Mouse (Mus musculus): ENCODE results near the gene Trnp1. TPM values are rescaled to one million over a fixed set of nuclear protein-coding genes. Genes with fewer than 3 reads are reported as not detected.
A peak's percentile ranks its signal among the peaks of the same experiment; 100 is the strongest.
"Not testable (repeated sequence)": the region's sequence is repeated elsewhere in the genome, so short reads cannot be mapped to it uniquely, and the experiment has no call there.

Trnp1 gene
- polyA plus RNA-seq (2016; fragmentation: Nextera tagmentation; extraction: Ambion mirVana), result 2.5 and 3.7 TPM in 2 replicates

DNA sequence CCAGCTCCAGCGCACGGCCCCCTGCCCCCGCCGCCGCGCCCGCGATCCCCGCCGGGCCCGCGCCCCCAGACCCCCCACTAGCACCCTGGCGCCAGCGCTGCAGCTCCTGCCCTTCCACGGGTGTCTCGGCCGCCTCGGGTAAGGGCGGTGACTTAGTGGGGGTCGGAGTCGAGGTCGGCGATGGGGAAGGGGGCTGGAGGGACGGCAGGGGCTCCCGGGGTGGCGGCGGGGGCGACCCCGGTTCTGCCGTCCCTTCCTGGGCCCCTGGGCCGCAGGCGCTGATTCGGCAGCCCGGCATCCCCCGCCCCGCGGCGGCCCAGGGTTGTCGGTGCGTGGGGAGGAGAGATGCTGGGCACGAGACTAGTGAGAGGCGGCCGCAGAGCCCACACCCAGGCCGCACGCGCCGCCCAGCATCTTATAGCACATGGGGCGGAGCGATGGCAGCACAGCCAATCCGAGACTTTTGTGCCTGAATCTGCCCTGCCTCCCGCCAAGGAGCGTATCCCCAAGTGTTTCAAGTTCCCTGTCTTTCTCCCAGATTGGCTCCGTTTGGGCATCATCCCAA, at the start of gene Trnp1:
Gene Trnp1 (minus strand): TSS at position 391 of the 565 bp plus-strand sequence.
- Histone ChIP-seq H3K4me3 (peak within 1 kb of the TSS; percentile 59), H3K4me1 (peaks cover 19% of the 10 kb centered on the region), H3K36me3 (no peaks in the 10 kb centered on the region), H3K27me3 (replicated peaks) (peaks cover 81% of the 10 kb centered on the region), H3K9me3 (no peaks in the 10 kb centered on the region), H3K27ac (no peak within 1 kb of the TSS), H3K4me2 (replicated peaks) (peak within 1 kb of the TSS; percentile 100), H3K9ac (peak within 1 kb of the TSS; percentile 73)
- WGBS, result under 1% methylated on average over 53 of the region's 53 CpGs
- peak; percentile 84 for ATAC-seq (ENCODE audit: low FRiP score, low read depth)

GRCm38 (mm10) chr4:133545272-133546231, 47.2 kb upstream of the Trnp1 start, which contains the start of gene Nudc:
Nudc (minus strand) TSS chr4:133545996.
- no peaks in the 10 kb centered on the region for H3K9me3 ChIP-seq
- under 1% methylated on average over 77 of the region's 77 CpGs for WGBS
- peak within 1 kb of the TSS; percentile 65 for H3K4me2 ChIP-seq (replicated peaks)
- H3K27me3 ChIP-seq (replicated peaks), result no peaks in the 10 kb centered on the region
- no peak within 1 kb of the TSS for H3K27ac ChIP-seq
- H3K4me1 ChIP-seq, result peaks cover 14% of the 10 kb centered on the region
- ATAC-seq (ENCODE audit: low FRiP score, low read depth), result peak; percentile 97
- H3K9ac ChIP-seq, result peak within 1 kb of the TSS; percentile 81
- peaks cover 24% of the 10 kb centered on the region for H3K36me3 ChIP-seq
- H3K4me3 ChIP-seq, result peak within 1 kb of the TSS; percentile 91

- Histone ChIP-seq H3K4me2 (replicated peaks) (no peak overlapping the region), H3K27me3 (replicated peaks) (no peaks in the 10 kb centered on the region), H3K9me3 (no peaks in the 10 kb centered on the region), H3K27ac (no peak overlapping the region), H3K36me3 (peaks cover 96% of the 10 kb centered on the region), H3K4me1 (no peaks in the 10 kb centered on the region), H3K4me3 (no peak overlapping the region), H3K9ac (no peak overlapping the region)
- no peak for ATAC-seq (ENCODE audit: low FRiP score, low read depth)
- 96% methylated on average over 5 of the region's 5 CpGs for WGBS
Measured at GRCm38 (mm10) chr4:133536652-133537051, 38.3 kb upstream of the Trnp1 start.

GRCm38 (mm10) chr4:133536081-133536480, 37.7 kb upstream of the Trnp1 start:
- H3K36me3 ChIP-seq, result peaks cover 96% of the 10 kb centered on the region
- no peak overlapping the region for H3K27ac ChIP-seq
- H3K4me2 ChIP-seq (replicated peaks), result no peak overlapping the region
- H3K9me3 ChIP-seq, result no peaks in the 10 kb centered on the region
- no peaks in the 10 kb centered on the region for H3K27me3 ChIP-seq (replicated peaks)
- no peaks in the 10 kb centered on the region for H3K4me1 ChIP-seq
- H3K4me3 ChIP-seq, result no peak overlapping the region
- H3K9ac ChIP-seq, result no peak overlapping the region
- 89% methylated on average over 3 of the region's 3 CpGs for WGBS
- no peak for ATAC-seq (ENCODE audit: low FRiP score, low read depth)

GRCm38 (mm10) chr4:133532777-133533176, 34.4 kb upstream of the Trnp1 start:
- Histone ChIP-seq H3K4me1 (no peaks in the 10 kb centered on the region), H3K27me3 (replicated peaks) (no peaks in the 10 kb centered on the region), H3K4me2 (replicated peaks) (no peak overlapping the region), H3K9ac (no peak overlapping the region), H3K9me3 (no peaks in the 10 kb centered on the region), H3K4me3 (no peak overlapping the region), H3K36me3 (peaks cover 96% of the 10 kb centered on the region), H3K27ac (no peak overlapping the region)
- 94% methylated on average over 3 of the region's 3 CpGs for WGBS
- no peak for ATAC-seq (ENCODE audit: low FRiP score, low read depth)

GRCm38 (mm10) chr4:133527788-133528187, 29.4 kb upstream of the Trnp1 start:
- H3K9ac ChIP-seq, result no peak overlapping the region
- peaks cover 48% of the 10 kb centered on the region for H3K36me3 ChIP-seq
- H3K9me3 ChIP-seq, result no peaks in the 10 kb centered on the region
- H3K27me3 ChIP-seq (replicated peaks), result no peaks in the 10 kb centered on the region
- no peak overlapping the region for H3K27ac ChIP-seq
- H3K4me1 ChIP-seq, result no peaks in the 10 kb centered on the region
- ATAC-seq (ENCODE audit: low FRiP score, low read depth), result no peak
- WGBS, result 75% methylated on average over 16 of the region's 16 CpGs
- H3K4me3 ChIP-seq, result no peak overlapping the region
- H3K4me2 ChIP-seq (replicated peaks), result no peak overlapping the region

DNA sequence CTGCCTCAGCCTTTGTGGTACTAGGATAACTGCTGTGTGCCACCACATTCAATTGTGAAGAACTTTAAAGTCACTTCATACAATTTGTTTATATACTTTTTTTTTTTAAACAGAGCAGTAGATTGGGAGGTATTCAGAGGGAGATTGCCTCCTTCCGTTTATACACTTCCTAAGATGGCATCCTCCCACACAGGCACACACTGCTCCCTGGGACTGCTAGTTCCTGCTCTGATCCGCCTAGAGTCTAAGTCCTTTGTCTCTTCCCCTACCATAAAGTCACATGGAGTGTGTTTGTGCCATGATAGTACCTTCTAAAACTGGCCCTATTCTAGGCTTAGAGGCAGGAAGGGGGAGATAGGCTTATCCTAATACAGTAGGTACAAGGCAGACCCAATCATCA, 23.2 kb upstream of the Trnp1 start:
- no peak overlapping the region for H3K4me2 ChIP-seq (replicated peaks)
- no peak overlapping the region for H3K9ac ChIP-seq
- no peak for ATAC-seq (ENCODE audit: low FRiP score, low read depth)
- WGBS, result 59% methylated on average over 2 of the region's 2 CpGs
- no peaks in the 10 kb centered on the region for H3K9me3 ChIP-seq
- no peaks in the 10 kb centered on the region for H3K36me3 ChIP-seq
- no peak overlapping the region for H3K27ac ChIP-seq
- H3K4me3 ChIP-seq, result no peak overlapping the region
- peaks cover 8% of the 10 kb centered on the region; the same call in 1 of the 2 replicates for H3K4me1 ChIP-seq
- peaks cover 50% of the 10 kb centered on the region for H3K27me3 ChIP-seq (replicated peaks)

GRCm38 (mm10) chr4:133519369-133519665, 21.0 kb upstream of the Trnp1 start:
- Histone ChIP-seq H3K9ac (0 out of 2 replicates have a peak overlapping the region, but pooled peaks have one; percentile 8), H3K27ac (no peak overlapping the region), H3K4me3 (peak overlapping the region; percentile 23; the same call in 1 of the 2 replicates), H3K36me3 (no peaks in the 10 kb centered on the region), H3K27me3 (replicated peaks) (peaks cover 53% of the 10 kb centered on the region), H3K4me2 (replicated peaks) (peak overlapping the region; percentile 50), H3K9me3 (no peaks in the 10 kb centered on the region), H3K4me1 (peaks cover 8% of the 10 kb centered on the region; the same call in 1 of the 2 replicates)
- WGBS, result 6% methylated on average over 25 of the region's 25 CpGs
- no peak for ATAC-seq (ENCODE audit: low FRiP score, low read depth)

- ATAC-seq (ENCODE audit: low FRiP score, low read depth), result no peak
- WGBS, result 4% methylated on average over 67 of the region's 69 CpGs
- H3K9ac ChIP-seq, result 0 out of 2 replicates have a peak within 1 kb of the TSS, but pooled peaks have one; percentile 8
- no peaks in the 10 kb centered on the region for H3K36me3 ChIP-seq
- no peaks in the 10 kb centered on the region for H3K9me3 ChIP-seq
- H3K4me1 ChIP-seq, result peaks cover 8% of the 10 kb centered on the region; the same call in 1 of the 2 replicates
- no peak within 1 kb of the TSS for H3K27ac ChIP-seq
- H3K4me3 ChIP-seq, result peak within 1 kb of the TSS; percentile 23; the same call in 1 of the 2 replicates
- H3K4me2 ChIP-seq (replicated peaks), result peak within 1 kb of the TSS; percentile 50
- H3K27me3 ChIP-seq (replicated peaks), result peaks cover 53% of the 10 kb centered on the region
Measured at GRCm38 (mm10) chr4:133518601-133519368, 20.4 kb upstream of the Trnp1 start, which contains the start of gene Kdf1. Kdf1 (plus strand) TSS chr4:133518963.

DNA sequence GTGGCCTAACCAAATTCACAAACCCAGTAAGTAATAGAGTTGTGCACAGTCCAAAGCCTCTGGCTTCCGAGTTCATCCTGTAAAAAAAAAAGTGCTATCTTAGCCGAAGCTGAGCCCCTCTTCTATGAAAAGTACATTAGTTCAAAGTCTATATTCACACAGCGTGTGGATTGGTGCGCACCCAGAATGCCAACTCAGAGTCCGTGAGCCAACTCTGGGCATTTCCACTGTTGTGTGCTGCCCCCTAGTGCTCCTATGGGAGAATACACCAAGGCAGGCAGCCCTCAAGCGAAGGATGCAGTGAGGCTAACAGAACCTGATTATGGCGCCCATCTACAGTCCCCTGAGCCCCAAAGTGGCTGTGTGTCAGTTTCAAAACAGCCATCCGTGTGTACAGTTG, 14.6 kb upstream of the Trnp1 start:
- no peak overlapping the region for H3K4me3 ChIP-seq
- 7% methylated on average over 8 of the region's 8 CpGs for WGBS
- no peaks in the 10 kb centered on the region for H3K4me1 ChIP-seq
- no peak overlapping the region for H3K9ac ChIP-seq
- H3K36me3 ChIP-seq, result no peaks in the 10 kb centered on the region
- no peaks in the 10 kb centered on the region for H3K9me3 ChIP-seq
- ATAC-seq (ENCODE audit: low FRiP score, low read depth), result no peak
- H3K4me2 ChIP-seq (replicated peaks), result no peak overlapping the region
- H3K27me3 ChIP-seq (replicated peaks), result peaks cover 17% of the 10 kb centered on the region
- H3K27ac ChIP-seq, result no peak overlapping the region

DNA sequence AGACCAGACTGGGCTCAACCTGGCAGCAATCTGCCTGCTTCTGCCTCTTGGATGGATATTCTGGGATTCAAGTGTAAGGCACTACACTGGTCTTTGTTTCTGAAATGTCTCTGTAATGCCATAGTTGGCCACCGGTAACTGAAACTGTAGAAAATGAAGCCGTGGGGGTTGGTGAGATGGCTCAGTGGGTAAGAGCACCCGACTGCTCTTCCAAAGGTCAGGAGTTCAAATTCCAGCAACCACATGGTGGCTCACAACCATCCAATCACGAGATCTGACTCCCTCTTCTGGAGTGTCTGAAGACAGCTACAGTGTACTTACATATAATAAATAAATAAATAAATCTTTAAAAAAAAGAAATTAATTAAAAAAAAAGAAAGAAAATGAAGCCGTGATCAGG, 14.2 kb upstream of the Trnp1 start:
- H3K27ac ChIP-seq; H3K4me3 ChIP-seq; H3K4me2 ChIP-seq (replicated peaks); ATAC-seq (ENCODE audit: low FRiP score, low read depth); H3K9ac ChIP-seq; H3K9me3 ChIP-seq; H3K36me3 ChIP-seq; H3K4me1 ChIP-seq: not testable (repeated sequence)
- H3K27me3 ChIP-seq (replicated peaks), result peaks cover 12% of the 10 kb centered on the region
- WGBS, result 55% methylated on average over 5 of the region's 5 CpGs

- 79% methylated on average over 5 of the region's 5 CpGs for WGBS
- Histone ChIP-seq H3K4me1 (no peaks in the 10 kb centered on the region), H3K9me3 (no peaks in the 10 kb centered on the region)
Measured at GRCm38 (mm10) chr4:133511050-133511449, 12.7 kb upstream of the Trnp1 start.

More at GRCm38 (mm10) chr4:133511050-133511449, 12.7 kb upstream of the Trnp1 start:
- H3K27me3 ChIP-seq (replicated peaks), result peaks cover 6% of the 10 kb centered on the region
- no peak for ATAC-seq (ENCODE audit: low FRiP score, low read depth)
- H3K4me2 ChIP-seq (replicated peaks), result no peak overlapping the region
- no peak overlapping the region for H3K27ac ChIP-seq
- no peak overlapping the region for H3K4me3 ChIP-seq
- no peak overlapping the region for H3K9ac ChIP-seq
- H3K36me3 ChIP-seq, result no peaks in the 10 kb centered on the region

All from neural tube, embryonic 12.5 days (tissue).